Mouse (Mus musculus): ENCODE data around the gene Sptlc2. TPM values are rescaled to one million over a fixed set of nuclear protein-coding genes. Genes with fewer than 3 reads are reported as not detected.
"Not testable (repeated sequence)": the region's sequence is repeated elsewhere in the genome, so short reads cannot be mapped to it uniquely, and the experiment has no call there.

Sptlc2 gene
- polyA plus RNA-seq, 1 experiment from 2014 or later = 50.9 TPM

GRCm38 (mm10) chr12:87338082-87338481, 50.1 kb downstream of the Sptlc2 start:
- H3K36me3 ChIP-seq = peaks cover 7% of the 10 kb centered on the region
- no peaks in the 10 kb centered on the region for H3K4me1 ChIP-seq
- no peak overlapping the region for H3K27ac ChIP-seq (replicated peaks)
- no peak for DNase-seq (ENCODE audit: low spot score)
- 89% methylated on average over 4 of the region's 4 CpGs for WGBS
- H3K4me3 ChIP-seq = no peak overlapping the region
- H3K27me3 ChIP-seq (ENCODE audit: low read depth, poor library complexity, severe bottlenecking) = no peaks in the 10 kb centered on the region
- no peaks in the 10 kb centered on the region for H3K9me3 ChIP-seq (replicated peaks)

GRCm38 (mm10) chr12:87334886-87335285, 53.3 kb downstream of the Sptlc2 start:
- 47% methylated on average over 2 of the region's 2 CpGs for WGBS
- Histone ChIP-seq H3K27ac (replicated peaks) (no peak overlapping the region), H3K36me3 (0 out of 2 replicates have a peak, but pooled peaks cover 3% of the 10 kb centered on the region), H3K27me3 (ENCODE audit: low read depth, poor library complexity, severe bottlenecking) (peaks cover 29% of the 10 kb centered on the region), H3K4me3 (no peak overlapping the region), H3K9me3 (replicated peaks) (no peaks in the 10 kb centered on the region), H3K4me1 (peaks cover 21% of the 10 kb centered on the region)
- DNase-seq (ENCODE audit: low spot score) = no peak

GRCm38 (mm10) chr12:87333794-87334193, 54.4 kb downstream of the Sptlc2 start:
- no peak overlapping the region for H3K4me3 ChIP-seq
- H3K9me3 ChIP-seq (replicated peaks) = no peaks in the 10 kb centered on the region
- no peak overlapping the region for H3K27ac ChIP-seq (replicated peaks)
- peaks cover 21% of the 10 kb centered on the region for H3K4me1 ChIP-seq
- H3K36me3 ChIP-seq = no peaks in the 10 kb centered on the region
- DNase-seq (ENCODE audit: low spot score) = no peak
- H3K27me3 ChIP-seq (ENCODE audit: low read depth, poor library complexity, severe bottlenecking) = peaks cover 40% of the 10 kb centered on the region

- DNase-seq (ENCODE audit: low spot score) = no peak
- Histone ChIP-seq H3K27ac (replicated peaks) (no peak overlapping the region), H3K36me3 (no peaks in the 10 kb centered on the region), H3K4me1 (peaks cover 34% of the 10 kb centered on the region), H3K4me3 (no peak overlapping the region), H3K27me3 (ENCODE audit: low read depth, poor library complexity, severe bottlenecking) (peaks cover 45% of the 10 kb centered on the region), H3K9me3 (replicated peaks) (no peaks in the 10 kb centered on the region)
- 89% methylated on average over 4 of the region's 4 CpGs for WGBS
Observed at GRCm38 (mm10) chr12:87332511-87332910, 55.6 kb downstream of the Sptlc2 start.

GRCm38 (mm10) chr12:87331908-87332307, 56.2 kb downstream of the Sptlc2 start:
- DNase-seq (ENCODE audit: low spot score) = no peak
- 34% methylated on average over 5 of the region's 5 CpGs for WGBS
- Histone ChIP-seq H3K4me1 (peaks cover 40% of the 10 kb centered on the region), H3K4me3 (no peak overlapping the region), H3K36me3 (no peaks in the 10 kb centered on the region), H3K27me3 (ENCODE audit: low read depth, poor library complexity, severe bottlenecking) (peaks cover 46% of the 10 kb centered on the region), H3K27ac (replicated peaks) (no peak overlapping the region), H3K9me3 (replicated peaks) (no peaks in the 10 kb centered on the region)

GRCm38 (mm10) chr12:87331053-87331456, 57.1 kb downstream of the Sptlc2 start:
- Histone ChIP-seq H3K4me3 (no peak overlapping the region), H3K4me1 (peaks cover 48% of the 10 kb centered on the region), H3K9me3 (replicated peaks) (no peaks in the 10 kb centered on the region), H3K27ac (replicated peaks) (no peak overlapping the region), H3K27me3 (ENCODE audit: low read depth, poor library complexity, severe bottlenecking) (peaks cover 54% of the 10 kb centered on the region), H3K36me3 (no peaks in the 10 kb centered on the region)
- 57% methylated on average over 6 of the region's 6 CpGs for WGBS
- DNase-seq (ENCODE audit: low spot score) = no peak

GRCm38 (mm10) chr12:87330213-87330612, 57.9 kb downstream of the Sptlc2 start:
- Histone ChIP-seq H3K36me3 (no peaks in the 10 kb centered on the region), H3K27me3 (ENCODE audit: low read depth, poor library complexity, severe bottlenecking) (peaks cover 63% of the 10 kb centered on the region), H3K4me3 (no peak overlapping the region), H3K4me1 (peaks cover 50% of the 10 kb centered on the region), H3K27ac (replicated peaks) (no peak overlapping the region), H3K9me3 (replicated peaks) (no peaks in the 10 kb centered on the region)
- 70% methylated on average over 2 of the region's 2 CpGs for WGBS
- no peak for DNase-seq (ENCODE audit: low spot score)

- 7% methylated on average over 4 of the region's 4 CpGs for WGBS
- Histone ChIP-seq H3K36me3 (peaks cover 4% of the 10 kb centered on the region; the same call in 1 of the 2 replicates), H3K4me1 (peaks cover 50% of the 10 kb centered on the region), H3K27me3 (ENCODE audit: low read depth, poor library complexity, severe bottlenecking) (peaks cover 84% of the 10 kb centered on the region), H3K4me3 (no peak overlapping the region), H3K27ac (replicated peaks) (no peak overlapping the region), H3K9me3 (replicated peaks) (no peaks in the 10 kb centered on the region)
- no peak for DNase-seq (ENCODE audit: low spot score)
Observed at GRCm38 (mm10) chr12:87328025-87328424, 60.1 kb downstream of the Sptlc2 start.

GRCm38 (mm10) chr12:87327610-87328009, 60.5 kb downstream of the Sptlc2 start:
- Histone ChIP-seq H3K4me1 (peaks cover 50% of the 10 kb centered on the region), H3K27me3 (ENCODE audit: low read depth, poor library complexity, severe bottlenecking) (peaks cover 83% of the 10 kb centered on the region), H3K36me3 (peaks cover 4% of the 10 kb centered on the region; the same call in 1 of the 2 replicates), H3K27ac (replicated peaks) (no peak overlapping the region), H3K4me3 (peak overlapping the region; percentile 7; the same call in 1 of the 2 replicates), H3K9me3 (replicated peaks) (no peaks in the 10 kb centered on the region)
- DNase-seq (ENCODE audit: low spot score) = peak; percentile 64
- WGBS = 6% methylated on average over 7 of the region's 7 CpGs

GRCm38 (mm10) chr12:87325452-87325851, 62.7 kb downstream of the Sptlc2 start:
- WGBS = 92% methylated on average over 3 of the region's 3 CpGs
- no peak overlapping the region for H3K27ac ChIP-seq (replicated peaks)
- H3K27me3 ChIP-seq (ENCODE audit: low read depth, poor library complexity, severe bottlenecking) = peaks cover 62% of the 10 kb centered on the region
- H3K9me3 ChIP-seq (replicated peaks) = no peaks in the 10 kb centered on the region
- peaks cover 33% of the 10 kb centered on the region for H3K4me1 ChIP-seq
- no peak for DNase-seq (ENCODE audit: low spot score)
- peaks cover 4% of the 10 kb centered on the region; the same call in 1 of the 2 replicates for H3K36me3 ChIP-seq
- no peak overlapping the region for H3K4me3 ChIP-seq

GRCm38 (mm10) chr12:87319229-87319628, 68.9 kb downstream of the Sptlc2 start:
- H3K36me3 ChIP-seq = peaks cover 4% of the 10 kb centered on the region; the same call in 1 of the 2 replicates
- DNase-seq (ENCODE audit: low spot score) = no peak
- H3K9me3 ChIP-seq (replicated peaks) = no peaks in the 10 kb centered on the region
- H3K27ac ChIP-seq (replicated peaks) = no peak overlapping the region
- H3K27me3 ChIP-seq (ENCODE audit: low read depth, poor library complexity, severe bottlenecking) = peaks cover 13% of the 10 kb centered on the region; the same call in 1 of the 2 replicates
- no peaks in the 10 kb centered on the region for H3K4me1 ChIP-seq
- WGBS = 87% methylated on average over 3 of the region's 3 CpGs
- H3K4me3 ChIP-seq = no peak overlapping the region

GRCm38 (mm10) chr12:87317951-87318350, 70.2 kb downstream of the Sptlc2 start:
- peaks cover under 1% of the 10 kb centered on the region; the same call in 1 of the 2 replicates for H3K27me3 ChIP-seq (ENCODE audit: low read depth, poor library complexity, severe bottlenecking)
- H3K4me1 ChIP-seq = no peaks in the 10 kb centered on the region
- DNase-seq (ENCODE audit: low spot score) = no peak
- H3K4me3 ChIP-seq = no peak overlapping the region
- 76% methylated on average over 1 of the region's 1 CpGs for WGBS
- no peak overlapping the region for H3K27ac ChIP-seq (replicated peaks)
- no peaks in the 10 kb centered on the region for H3K9me3 ChIP-seq (replicated peaks)
- no peaks in the 10 kb centered on the region for H3K36me3 ChIP-seq

GRCm38 (mm10) chr12:87313098-87313497, 75.1 kb downstream of the Sptlc2 start:
- no peak overlapping the region for H3K4me3 ChIP-seq
- H3K9me3 ChIP-seq (replicated peaks) = no peaks in the 10 kb centered on the region
- no peak overlapping the region for H3K27ac ChIP-seq (replicated peaks)
- DNase-seq (ENCODE audit: low spot score) = no peak
- H3K4me1 ChIP-seq = no peaks in the 10 kb centered on the region
- WGBS = 63% methylated on average over 2 of the region's 2 CpGs
- no peaks in the 10 kb centered on the region for H3K27me3 ChIP-seq (ENCODE audit: low read depth, poor library complexity, severe bottlenecking)
- H3K36me3 ChIP-seq = peaks cover 35% of the 10 kb centered on the region

GRCm38 (mm10) chr12:87306584-87306844, 81.6 kb downstream of the Sptlc2 start:
- not testable (repeated sequence) for H3K27me3 ChIP-seq (ENCODE audit: low read depth, poor library complexity, severe bottlenecking); H3K4me3 ChIP-seq; H3K9me3 ChIP-seq (replicated peaks); DNase-seq (ENCODE audit: low spot score); H3K4me1 ChIP-seq; H3K27ac ChIP-seq (replicated peaks)
- 79% methylated on average over 4 of the region's 4 CpGs for WGBS
- H3K36me3 ChIP-seq = peaks cover 26% of the 10 kb centered on the region

All from midbrain, embryonic 10.5 days (tissue).